Mouse (Mus musculus): Measurements from ENCODE around the gene Tnfrsf14.

Gene Tnfrsf14

GRCm38 (mm10) chr4:154928395-154929087, at the start of gene Tnfrsf14:
Gene Tnfrsf14 (minus strand): TSS chr4:154928563.
- Histone ChIP-seq H3K27me3 (ENCODE audit: control insufficient read depth, insufficient read depth, low read length, poor library complexity, severe bottlenecking) (no peaks in the 10 kb centered on the region), H3K36me3 (ENCODE audit: control insufficient read depth, insufficient read depth, low read length, poor library complexity, severe bottlenecking) (no peaks in the 10 kb centered on the region; the same call in none of the 2 replicates)
- DNase-seq (ENCODE audit: low read depth, low spot score): no peak

GRCm38 (mm10) chr4:154974163-154974611, 45.8 kb upstream of the Tnfrsf14 start:
- peaks cover 21% of the 10 kb centered on the region for H3K36me3 ChIP-seq (ENCODE audit: control insufficient read depth, insufficient read depth, low read length, poor library complexity, severe bottlenecking)
- no peak for DNase-seq (ENCODE audit: low read depth, low spot score)

GRCm38 (mm10) chr4:154972546-154972945, 44.2 kb upstream of the Tnfrsf14 start:
- DNase-seq (ENCODE audit: low read depth, low spot score): no peak
- Histone ChIP-seq H3K36me3 (ENCODE audit: control insufficient read depth, insufficient read depth, low read length, poor library complexity, severe bottlenecking) (peaks cover 20% of the 10 kb centered on the region), H3K27me3 (ENCODE audit: control insufficient read depth, insufficient read depth, low read length, poor library complexity, severe bottlenecking) (no peaks in the 10 kb centered on the region)

More at GRCm38 (mm10) chr4:154974163-154974611, 45.8 kb upstream of the Tnfrsf14 start:
- H3K27me3 ChIP-seq (ENCODE audit: control insufficient read depth, insufficient read depth, low read length, poor library complexity, severe bottlenecking): no peaks in the 10 kb centered on the region

- H3K36me3 ChIP-seq (ENCODE audit: control insufficient read depth, insufficient read depth, low read length, poor library complexity, severe bottlenecking): peaks cover 11% of the 10 kb centered on the region
- no peaks in the 10 kb centered on the region for H3K27me3 ChIP-seq (ENCODE audit: control insufficient read depth, insufficient read depth, low read length, poor library complexity, severe bottlenecking)
- peak; percentile 68 for DNase-seq (ENCODE audit: low read depth, low spot score)
These were observed 38.8 kb upstream of the Tnfrsf14 start for GRCm38 (mm10) chr4:154967173-154967572.

GRCm38 (mm10) chr4:154965856-154966255, 37.5 kb upstream of the Tnfrsf14 start:
- DNase-seq (ENCODE audit: low read depth, low spot score): no peak
- peaks cover 7% of the 10 kb centered on the region for H3K36me3 ChIP-seq (ENCODE audit: control insufficient read depth, insufficient read depth, low read length, poor library complexity, severe bottlenecking)
- H3K27me3 ChIP-seq (ENCODE audit: control insufficient read depth, insufficient read depth, low read length, poor library complexity, severe bottlenecking): no peaks in the 10 kb centered on the region

GRCm38 (mm10) chr4:154964581-154965235, 36.3 kb upstream of the Tnfrsf14 start:
- no peak for DNase-seq (ENCODE audit: low read depth, low spot score)
- Histone ChIP-seq H3K27me3 (ENCODE audit: control insufficient read depth, insufficient read depth, low read length, poor library complexity, severe bottlenecking) (no peaks in the 10 kb centered on the region), H3K36me3 (ENCODE audit: control insufficient read depth, insufficient read depth, low read length, poor library complexity, severe bottlenecking) (peaks cover 2% of the 10 kb centered on the region; the same call in 1 of the 2 replicates)

GRCm38 (mm10) chr4:154963901-154964580, 35.7 kb upstream of the Tnfrsf14 start, which contains the start of gene Pank4:
Gene Pank4 (plus strand): TSS chr4:154964123.
- peak; percentile 87 for DNase-seq (ENCODE audit: low read depth, low spot score)
- H3K27me3 ChIP-seq (ENCODE audit: control insufficient read depth, insufficient read depth, low read length, poor library complexity, severe bottlenecking): no peaks in the 10 kb centered on the region

GRCm38 (mm10) chr4:154963190-154963836, 35.0 kb upstream of the Tnfrsf14 start:
- Histone ChIP-seq H3K36me3 (ENCODE audit: control insufficient read depth, insufficient read depth, low read length, poor library complexity, severe bottlenecking) (no peaks in the 10 kb centered on the region), H3K27me3 (ENCODE audit: control insufficient read depth, insufficient read depth, low read length, poor library complexity, severe bottlenecking) (no peaks in the 10 kb centered on the region)
- DNase-seq (ENCODE audit: low read depth, low spot score): no peak

More at GRCm38 (mm10) chr4:154963901-154964580, 35.7 kb upstream of the Tnfrsf14 start, which contains the start of gene Pank4:
- no peaks in the 10 kb centered on the region for H3K36me3 ChIP-seq (ENCODE audit: control insufficient read depth, insufficient read depth, low read length, poor library complexity, severe bottlenecking)

- H3K27me3 ChIP-seq (ENCODE audit: control insufficient read depth, insufficient read depth, low read length, poor library complexity, severe bottlenecking): no peaks in the 10 kb centered on the region
- no peak for DNase-seq (ENCODE audit: low read depth, low spot score)
- H3K36me3 ChIP-seq (ENCODE audit: control insufficient read depth, insufficient read depth, low read length, poor library complexity, severe bottlenecking): no peaks in the 10 kb centered on the region
These were observed 34.3 kb upstream of the Tnfrsf14 start for GRCm38 (mm10) chr4:154962683-154963082.

- DNase-seq (ENCODE audit: low read depth, low spot score): peak; percentile 91
- Histone ChIP-seq H3K27me3 (ENCODE audit: control insufficient read depth, insufficient read depth, low read length, poor library complexity, severe bottlenecking) (no peaks in the 10 kb centered on the region), H3K36me3 (ENCODE audit: control insufficient read depth, insufficient read depth, low read length, poor library complexity, severe bottlenecking) (no peaks in the 10 kb centered on the region)
These were observed 33.5 kb upstream of the Tnfrsf14 start for GRCm38 (mm10) chr4:154961911-154962310.

GRCm38 (mm10) chr4:154961226-154961738, 32.9 kb upstream of the Tnfrsf14 start:
- no peaks in the 10 kb centered on the region for H3K27me3 ChIP-seq (ENCODE audit: control insufficient read depth, insufficient read depth, low read length, poor library complexity, severe bottlenecking)
- DNase-seq (ENCODE audit: low read depth, low spot score): peak; percentile 68
- no peaks in the 10 kb centered on the region for H3K36me3 ChIP-seq (ENCODE audit: control insufficient read depth, insufficient read depth, low read length, poor library complexity, severe bottlenecking)

GRCm38 (mm10) chr4:154960690-154961225, 32.4 kb upstream of the Tnfrsf14 start, which contains the start of gene Hes5:
Gene Hes5 (plus strand): TSS chr4:154960923.
- no peaks in the 10 kb centered on the region for H3K27me3 ChIP-seq (ENCODE audit: control insufficient read depth, insufficient read depth, low read length, poor library complexity, severe bottlenecking)
- DNase-seq (ENCODE audit: low read depth, low spot score): peak; percentile 41
- H3K36me3 ChIP-seq (ENCODE audit: control insufficient read depth, insufficient read depth, low read length, poor library complexity, severe bottlenecking): no peaks in the 10 kb centered on the region

- no peaks in the 10 kb centered on the region for H3K27me3 ChIP-seq (ENCODE audit: control insufficient read depth, insufficient read depth, low read length, poor library complexity, severe bottlenecking)
- DNase-seq (ENCODE audit: low read depth, low spot score): no peak
- H3K36me3 ChIP-seq (ENCODE audit: control insufficient read depth, insufficient read depth, low read length, poor library complexity, severe bottlenecking): no peaks in the 10 kb centered on the region
These were observed 31.8 kb upstream of the Tnfrsf14 start for GRCm38 (mm10) chr4:154960021-154960689.

All from splenic B cell, adult 2 months (primary cell).